Mouse (Mus musculus) induced T-regulatory cell, adult 2 months (primary cell): ENCODE results near the gene Stk33.

ENCODE experiments used
- DNase-seq: peaks from one replicate; pipeline ENCODE4 v3.0.0-alpha.2; 2012; ENCODE audit warnings: low read depth

Stk33 gene

DNA sequence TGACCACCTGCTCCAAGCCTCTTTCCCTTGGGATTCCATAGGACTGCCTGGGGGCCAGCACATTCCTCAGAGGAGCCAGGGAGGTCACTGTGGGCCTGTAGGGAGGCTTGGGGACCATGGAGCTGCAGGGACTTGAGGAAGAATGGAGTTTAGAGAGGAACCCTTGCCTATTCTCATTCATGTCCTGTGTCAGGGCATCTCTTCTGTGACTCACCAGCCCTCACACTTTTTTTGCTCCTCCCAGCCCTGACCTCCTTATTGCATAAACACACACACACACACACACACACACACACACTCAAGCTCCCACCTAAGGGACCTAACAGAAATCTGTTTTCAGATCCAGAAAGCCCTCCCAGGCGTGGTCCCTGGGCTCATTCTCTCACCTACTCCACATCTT lies 199.5 kb downstream of the Stk33 start:
- no peak for DNase-seq

GRCm38 (mm10) chr7:109238724-109239123 lies 200.2 kb downstream of the Stk33 start:
- DNase-seq = no peak

DNA sequence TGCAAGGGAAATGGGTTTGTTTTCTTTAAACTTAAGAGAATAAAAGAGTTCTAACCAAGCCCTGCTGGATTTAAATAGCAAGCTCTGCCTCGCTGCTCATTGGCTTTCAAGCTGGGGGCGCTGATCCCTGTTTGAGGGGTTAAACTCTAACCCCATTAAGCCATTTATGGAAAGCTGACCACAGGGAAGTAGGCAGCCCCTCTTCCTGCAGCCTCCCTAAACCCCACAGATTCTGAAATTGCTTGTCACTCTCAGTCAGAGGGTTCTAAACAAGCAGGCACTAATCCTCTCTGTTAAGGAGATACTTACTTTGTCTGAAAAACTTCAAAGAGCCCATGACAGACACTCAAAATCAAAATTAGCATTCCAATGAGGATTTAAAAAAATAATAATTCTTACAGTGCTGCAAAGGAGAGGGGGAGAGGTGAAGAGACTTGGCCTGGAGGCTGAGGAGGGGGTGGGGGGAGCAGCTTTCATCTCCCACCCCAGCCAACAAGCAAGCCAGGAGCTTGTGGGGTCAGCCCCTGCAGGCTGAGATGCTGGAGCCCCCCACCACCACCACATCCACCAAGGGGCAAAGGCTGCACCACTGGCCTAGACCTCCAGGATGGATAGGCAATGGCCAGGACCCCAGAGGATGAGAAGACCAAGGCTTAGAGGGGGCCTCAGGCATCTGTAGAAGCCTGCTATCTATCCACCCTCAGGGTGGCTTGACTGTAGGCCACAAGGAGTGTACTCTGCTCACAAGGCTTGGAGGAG lies 203.8 kb downstream of the Stk33 start:
- no peak for DNase-seq

DNA sequence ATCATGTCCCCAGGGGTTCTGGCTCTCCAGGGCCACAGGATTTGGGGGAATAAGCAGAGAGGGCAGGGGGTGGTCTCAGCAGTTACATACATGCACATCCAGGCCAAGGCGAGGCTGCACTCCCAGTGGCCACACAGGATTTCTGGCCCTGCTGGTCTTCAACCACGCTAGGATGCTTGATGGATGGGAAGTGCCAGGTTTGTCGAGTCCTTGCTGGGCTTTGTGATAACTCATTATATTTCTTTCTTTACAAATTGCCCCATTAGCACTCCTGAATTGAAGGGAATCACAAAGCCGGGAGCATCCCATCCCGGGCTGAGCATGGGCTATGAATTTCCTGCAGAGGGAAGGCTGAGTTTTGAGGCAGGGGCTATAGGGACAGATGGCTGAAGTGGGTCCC lies 204.4 kb downstream of the Stk33 start:
- DNase-seq = no peak

GRCm38 (mm10) chr7:109231881-109232321 lies 207.0 kb downstream of the Stk33 start:
- DNase-seq = no peak

GRCm38 (mm10) chr7:109231307-109231706 lies 207.6 kb downstream of the Stk33 start:
- DNase-seq = no peak

GRCm38 (mm10) chr7:109230806-109231205 lies 208.1 kb downstream of the Stk33 start:
- peak; percentile 45 for DNase-seq
